In the genomic region with DNA sequence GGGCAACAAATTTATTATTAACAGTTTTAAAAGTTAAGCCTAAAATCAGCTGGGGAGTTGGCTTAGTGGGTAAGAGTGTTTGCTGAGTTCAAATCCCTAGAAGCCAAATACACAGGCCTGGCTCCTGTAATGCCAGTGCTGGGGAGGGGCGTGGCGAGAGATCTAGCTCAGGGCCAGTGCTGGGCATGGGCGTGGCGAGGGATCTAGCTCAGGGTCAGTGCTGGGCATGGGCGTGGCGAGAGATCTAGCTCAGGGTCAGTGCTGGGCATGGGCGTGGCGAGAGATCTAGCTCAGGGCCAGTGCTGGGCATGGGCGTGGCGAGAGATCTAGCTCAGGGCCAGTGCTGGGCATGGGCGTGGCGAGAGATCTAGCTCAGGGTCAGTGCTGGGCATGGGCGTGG, we compare ENCODE assay signal across 16 mouse cellular contexts. TPM values are rescaled to one million over a fixed set of nuclear protein-coding genes. Genes with fewer than 3 reads are reported as not detected.
DNase-seq lines count a peak whose midpoint lies in the region.
"Had no signal": no experiment of that assay in that cellular context is flagged by ENCODE, and none has a peak within 500 bp of the region (broad histone marks: within the 10 kb centered on the region; RNA-seq: fewer than 3 reads in every experiment).

No protein-coding gene starts in this region.

- peak; percentile 89 for DNase-seq in adrenal gland, adult 2 months
- peak; percentile 65 for DNase-seq in adrenal gland, postnatal 10 days
- DNase-seq in adrenal gland, postnatal 25 days = peak; percentile 63
- DNase-seq in cerebellum, adult 9-10 months = peak; percentile 1
- peak; percentile 52 for DNase-seq in ovary, adult 18-20 months (ENCODE audit: low spot score)

RNA-seq across cellular contexts. Expression of gene Zfp174, which starts 4.2 kb away (rescaled TPM):
- 10 to 100 TPM in 1 of 2 experiments, 1 to 10 TPM in 1; 4.7 to 15.2 TPM for total RNA-seq in adrenal gland, adult 2 months (2021)
- 2.7 and 5.0 TPM in 2 replicates for polyA plus RNA-seq in adrenal gland, adult 2 months (2012; rRNA removed)
- total RNA-seq in adrenal gland, postnatal 10 days (2021) = 10 to 100 TPM in 1 of 2 experiments, 1 to 10 TPM in 1; 4.2 to 11.0 TPM
- 13.8 and 18.1 TPM in 2 replicates for total RNA-seq in adrenal gland, postnatal 25 days (2021)
- polyA plus RNA-seq: erythroblast, embryonic 14.5 days had no signal

RNA-seq across cellular contexts. Expression of gene Olfr15, which starts 20.6 kb away (rescaled TPM):
- total RNA-seq in adrenal gland, adult 2 months (2021) = not detected
- polyA plus RNA-seq in adrenal gland, adult 2 months (2012; rRNA removed) = not detected in 2 replicates
- not detected for total RNA-seq in adrenal gland, postnatal 10 days (2021)
- not detected in 2 replicates for total RNA-seq in adrenal gland, postnatal 25 days (2021)
- total RNA-seq: adrenal gland, adult 18-20 months; common myeloid progenitor, adult 5-6 weeks; ES-E14; MEL had no signal
- polyA plus RNA-seq: C2C12; cerebellum, adult 2 months; erythroblast, embryonic 14.5 days; forebrain, embryonic 10.5 days; forebrain, embryonic 14.5 days; forebrain, embryonic 16.5 days; frontal cortex, adult 2 months had no signal

RNA-seq across cellular contexts. Expression of gene Naa60, which starts 20.9 kb away (rescaled TPM):
- total RNA-seq in adrenal gland, adult 2 months (2021) = 100 to 1,000 TPM in 1 of 2 experiments, 10 to 100 TPM in 1; 75.7 to 106 TPM
- polyA plus RNA-seq in adrenal gland, adult 2 months (2012; rRNA removed) = 91.3 and 122 TPM in 2 replicates
- total RNA-seq in adrenal gland, postnatal 10 days (2021) = 10 to 100 TPM; 71.5 to 79.4 TPM
- 103 and 104 TPM in 2 replicates for total RNA-seq in adrenal gland, postnatal 25 days (2021)

RNA-seq across cellular contexts. Expression of gene Zfp597, which starts 33.1 kb away (rescaled TPM):
- total RNA-seq in adrenal gland, adult 2 months (2021) = 10 to 100 TPM; 11.7 to 19.7 TPM
- polyA plus RNA-seq in adrenal gland, adult 2 months (2012; rRNA removed) = 3.2 and 4.1 TPM in 2 replicates
- total RNA-seq in adrenal gland, postnatal 10 days (2021) = 10 to 100 TPM; 14.4 to 14.8 TPM
- 24.4 TPM in 2 replicates for total RNA-seq in adrenal gland, postnatal 25 days (2021)

RNA-seq across cellular contexts. Expression of gene Gm20695, which starts 33.1 kb away (rescaled TPM):
- under 1 TPM in 1 of 2 experiments, not detected in 1; 0.52 TPM for total RNA-seq in adrenal gland, adult 2 months (2021)
- not detected in 2 replicates for polyA plus RNA-seq in adrenal gland, adult 2 months (2012; rRNA removed)
- 1 to 10 TPM; 1.1 to 1.2 TPM for total RNA-seq in adrenal gland, postnatal 10 days (2021)
- total RNA-seq in adrenal gland, postnatal 25 days (2021) = 1.5 and 1.8 TPM in 2 replicates
- total RNA-seq: ES-E14 had no signal
- polyA plus RNA-seq: erythroblast, embryonic 14.5 days had no signal

Comparison
In these comparisons a context has a peak if more than half of its experiments do, and no peak if none do; other contexts are left out.
1. Peak in every context shown above with its lines: DNase-seq.
2. DNase-seq: peak in every context shown above with its lines; median percentile 89 in adrenal gland, adult 2 months; 65 in adrenal gland, postnatal 10 days; 63 in adrenal gland, postnatal 25 days; 52 in ovary, adult 18-20 months; 1 in cerebellum, adult 9-10 months.